Mouse (Mus musculus): Measurements from ENCODE around the gene Fam129b.

GRCm38 (mm10) chr2:32877761-32878393 lies 2.0 kb downstream of the Fam129b start:
- TF ChIP-seq CTCF (IDR thresholded peaks at IDR 0.05; ENCODE audit: low read depth) (no peak), EP300 (IDR thresholded peaks at IDR 0.05; ENCODE audit: low read depth) (no peak)

All from liver, embryonic 14.5 days (tissue).